Mouse (Mus musculus) adipocyte (in vitro differentiated cells): ENCODE results near the gene 1700037H04Rik.

Experiments used
- DNase-seq: peaks from one replicate; pipeline ENCODE4 v3.0.0-alpha.2; 2016; ENCODE audit warnings: low spot score

1700037H04Rik gene

GRCm38 (mm10) chr2:131179246-131179886 is 19.5 kb upstream of the 1700037H04Rik start:
- no peak for DNase-seq

- no peak for DNase-seq
These were observed 19.0 kb upstream of the 1700037H04Rik start for GRCm38 (mm10) chr2:131178828-131179245.

GRCm38 (mm10) chr2:131177932-131178331 is 18.1 kb upstream of the 1700037H04Rik start:
- no peak for DNase-seq

- DNase-seq: peak; percentile 65
These were observed 16.6 kb upstream of the 1700037H04Rik start for GRCm38 (mm10) chr2:131176491-131176890.

GRCm38 (mm10) chr2:131175945-131176309 is 16.0 kb upstream of the 1700037H04Rik start:
- peak; percentile 54 for DNase-seq

GRCm38 (mm10) chr2:131175286-131175944 is 15.5 kb upstream of the 1700037H04Rik start:
- DNase-seq: no peak

- DNase-seq: peak; percentile 86
These were observed 14.8 kb upstream of the 1700037H04Rik start for GRCm38 (mm10) chr2:131174700-131175099.

- DNase-seq: no peak
These were observed 12.4 kb upstream of the 1700037H04Rik start for GRCm38 (mm10) chr2:131172322-131172721.

GRCm38 (mm10) chr2:131171401-131172104 is 11.7 kb upstream of the 1700037H04Rik start:
- no peak for DNase-seq

- no peak for DNase-seq
These were observed 11.1 kb upstream of the 1700037H04Rik start for GRCm38 (mm10) chr2:131170936-131171335.

- no peak for DNase-seq
These were observed 9.0 kb upstream of the 1700037H04Rik start for GRCm38 (mm10) chr2:131168914-131169313.

- no peak for DNase-seq
These were observed 8.1 kb upstream of the 1700037H04Rik start for GRCm38 (mm10) chr2:131167984-131168383.

- DNase-seq: no peak
These were observed 6.3 kb upstream of the 1700037H04Rik start for GRCm38 (mm10) chr2:131166172-131166571.

GRCm38 (mm10) chr2:131163924-131164323 is 4.0 kb upstream of the 1700037H04Rik start:
- DNase-seq: no peak

GRCm38 (mm10) chr2:131160671-131161111 is 810 bp upstream of the 1700037H04Rik start:
- peak; percentile 77 for DNase-seq

- no peak for DNase-seq
These were observed 380 bp downstream of the 1700037H04Rik start for GRCm38 (mm10) chr2:131159491-131159910.

- DNase-seq: peak; percentile 51
These were observed 2.9 kb downstream of the 1700037H04Rik start for GRCm38 (mm10) chr2:131156987-131157386.

- DNase-seq: no peak
These were observed 5.8 kb downstream of the 1700037H04Rik start for GRCm38 (mm10) chr2:131154036-131154435.

- no peak for DNase-seq
These were observed 7.6 kb downstream of the 1700037H04Rik start for GRCm38 (mm10) chr2:131152166-131152730.

GRCm38 (mm10) chr2:131149254-131149578 is 10.7 kb downstream of the 1700037H04Rik start:
- DNase-seq: no peak

- peak; percentile 86 for DNase-seq
These were observed 11.3 kb downstream of the 1700037H04Rik start for GRCm38 (mm10) chr2:131148353-131149253.

- no peak for DNase-seq
These were observed 12.9 kb downstream of the 1700037H04Rik start for GRCm38 (mm10) chr2:131147043-131147365.
